Mouse (Mus musculus) liver, embryonic 13.5 days (tissue): ENCODE data around the gene Vps35l. TPM values are rescaled to one million over a fixed set of nuclear protein-coding genes. Genes with fewer than 3 reads are reported as not detected.

Source experiments
- ATAC-seq: fragments of 200-750 bp; cut with Nextera tagmentation; 2 replicates; pipeline ENCODE4 v1.8.0; 2017; ENCODE audit warnings: low read depth, mild to moderate bottlenecking, moderate number of reproducible peaks, moderate library complexity
- DNase-seq: peaks from one replicate; pipeline ENCODE4 v3.0.0; 2022
- H3K27ac ChIP-seq: fragments of 300-500 bp; sonication (generic); 2 replicates; pipeline ENCODE4 v1.5.1; 2015; ENCODE audit warnings: moderate library complexity, mild to moderate bottlenecking, inconsistent platforms
- H3K27me3 ChIP-seq: fragments of 300-500 bp; sonication (generic); 2 replicates; pipeline ENCODE4 v1.6.1; 2015; ENCODE audit warnings: mild to moderate bottlenecking, inconsistent platforms
- H3K36me3 ChIP-seq: fragments of 300-500 bp; sonication (generic); 2 replicates; pipeline ENCODE4 v1.6.1; 2015; ENCODE audit warnings: mild to moderate bottlenecking, inconsistent platforms
- H3K4me1 ChIP-seq: fragments of 300-500 bp; sonication (generic); replicated peaks from 2 replicates; pipeline ENCODE4 v1.6.1; 2015; ENCODE audit warnings: inconsistent platforms
- H3K4me2 ChIP-seq: fragments of 300-500 bp; sonication (generic); 2 replicates; pipeline ENCODE4 v1.6.1; 2015; ENCODE audit warnings: inconsistent platforms, mild to moderate bottlenecking, moderate library complexity
- H3K4me3 ChIP-seq: fragments of 300-500 bp; sonication (generic); replicated peaks from 2 replicates; pipeline ENCODE4 v1.5.1; 2015; ENCODE audit warnings: mild to moderate bottlenecking, inconsistent platforms
- H3K9ac ChIP-seq: fragments of 300-500 bp; sonication (generic); 2 replicates; pipeline ENCODE4 v1.6.1; 2015; ENCODE audit warnings: mild to moderate bottlenecking, inconsistent platforms
- H3K9me3 ChIP-seq: fragments of 300-500 bp; sonication (generic); replicated peaks from 2 replicates; pipeline ENCODE4 v1.6.1; 2016; ENCODE audit warnings: inconsistent platforms
- WGBS: fragments of 180-500 bp; shearing (Covaris S2); methylation state at CpG from one replicate; pipeline ENCODE4 v1.1.7; 2015; ENCODE audit not compliant: insufficient replicate concordance; 5-methylcytosine and 5-hydroxymethylcytosine counted together
- polyA plus RNA-seq: library from polyadenylated mRNA; unstranded; fragments of >200 nt; fragmentation: Nextera tagmentation; extraction: Ambion mirVana; gene quantifications from 2 replicates; pipeline ENCODE4 v1.2.1, GENCODE M21; 2015

Vps35l gene
- polyA plus RNA-seq, 1 experiment from 2014 or later, result 37.6 TPM

- 72% methylated on average over 9 of the region's 9 CpGs for WGBS
- ATAC-seq (no peak), DNase-seq (no peak)
- Histone ChIP-seq H3K4me2 (no peak overlapping the region), H3K27ac (no peak overlapping the region), H3K27me3 (no peaks in the 10 kb centered on the region), H3K4me3 (no peak overlapping the region), H3K9me3 (no peaks in the 10 kb centered on the region), H3K36me3 (peaks cover 72% of the 10 kb centered on the region), H3K4me1 (peaks cover 38% of the 10 kb centered on the region), H3K9ac (no peak overlapping the region)
These were observed 110.8 kb downstream of the Vps35l start for GRCm38 (mm10) chr7:118850676-118851290.

DNA sequence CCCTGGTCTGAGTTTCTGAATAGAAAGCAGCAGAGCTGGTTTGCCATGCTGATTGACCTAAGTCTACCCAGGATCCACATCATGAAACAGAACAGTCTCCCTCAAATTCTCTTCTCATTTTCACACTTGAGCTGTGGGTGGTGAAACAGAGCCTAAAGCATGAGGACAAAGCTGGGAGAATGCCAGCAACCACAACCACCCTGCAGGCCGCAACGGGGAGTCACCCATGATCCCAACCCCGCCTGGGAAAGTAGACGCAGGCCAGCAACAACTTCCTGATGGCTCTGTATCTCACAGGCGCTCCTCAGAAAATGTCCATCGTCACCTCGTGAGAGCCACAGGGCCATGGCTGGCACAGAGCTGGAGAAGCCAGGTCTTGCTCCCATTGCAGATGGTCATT, 111.5 kb downstream of the Vps35l start:
- Histone ChIP-seq H3K27ac (no peak overlapping the region), H3K9ac (no peak overlapping the region), H3K36me3 (peaks cover 64% of the 10 kb centered on the region), H3K9me3 (no peaks in the 10 kb centered on the region), H3K4me1 (peaks cover 45% of the 10 kb centered on the region), H3K4me3 (no peak overlapping the region), H3K27me3 (no peaks in the 10 kb centered on the region), H3K4me2 (no peak overlapping the region)
- DNase-seq (no peak), ATAC-seq (no peak)
- 85% methylated on average over 7 of the region's 7 CpGs for WGBS

- Histone ChIP-seq H3K27me3 (no peaks in the 10 kb centered on the region), H3K27ac (no peak overlapping the region), H3K9me3 (no peaks in the 10 kb centered on the region), H3K4me2 (no peak overlapping the region), H3K36me3 (peaks cover 54% of the 10 kb centered on the region), H3K9ac (no peak overlapping the region), H3K4me3 (no peak overlapping the region), H3K4me1 (peaks cover 45% of the 10 kb centered on the region)
- DNase-seq, result no peak
- ATAC-seq, result no peak
- WGBS, result 87% methylated on average over 4 of the region's 4 CpGs
These were observed 112.6 kb downstream of the Vps35l start for GRCm38 (mm10) chr7:118852611-118853010.

DNA sequence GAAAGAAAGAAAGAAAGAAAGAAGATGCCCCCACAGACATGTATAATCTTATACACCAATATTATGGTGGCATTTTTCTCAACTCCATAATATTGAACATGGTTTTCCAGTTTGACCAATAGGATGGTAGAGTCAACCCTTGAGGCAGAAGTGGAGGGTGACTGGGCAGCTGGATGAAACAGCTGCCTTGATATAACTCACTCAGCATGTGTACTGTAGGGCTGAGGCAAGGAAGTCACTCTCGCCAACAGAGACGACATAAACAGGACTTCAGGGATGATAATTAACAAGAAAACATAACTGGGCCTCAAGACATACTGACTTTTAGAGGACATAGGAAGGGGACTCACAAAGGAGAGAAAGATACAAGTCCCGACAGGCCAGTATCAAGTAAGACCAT, 114.6 kb downstream of the Vps35l start:
- H3K4me2 ChIP-seq, result peak overlapping the region; percentile 80
- WGBS, result 9% methylated on average over 3 of the region's 3 CpGs
- H3K4me1 ChIP-seq, result peaks cover 41% of the 10 kb centered on the region
- peak overlapping the region; percentile 81 for H3K9ac ChIP-seq
- peaks cover 34% of the 10 kb centered on the region for H3K36me3 ChIP-seq
- peak overlapping the region; percentile 81 for H3K4me3 ChIP-seq
- H3K9me3 ChIP-seq, result no peaks in the 10 kb centered on the region
- no peaks in the 10 kb centered on the region for H3K27me3 ChIP-seq
- no peak for ATAC-seq
- DNase-seq, result peak; percentile 3
- H3K27ac ChIP-seq, result peak overlapping the region; percentile 31; the same call in 1 of the 2 replicates

DNA sequence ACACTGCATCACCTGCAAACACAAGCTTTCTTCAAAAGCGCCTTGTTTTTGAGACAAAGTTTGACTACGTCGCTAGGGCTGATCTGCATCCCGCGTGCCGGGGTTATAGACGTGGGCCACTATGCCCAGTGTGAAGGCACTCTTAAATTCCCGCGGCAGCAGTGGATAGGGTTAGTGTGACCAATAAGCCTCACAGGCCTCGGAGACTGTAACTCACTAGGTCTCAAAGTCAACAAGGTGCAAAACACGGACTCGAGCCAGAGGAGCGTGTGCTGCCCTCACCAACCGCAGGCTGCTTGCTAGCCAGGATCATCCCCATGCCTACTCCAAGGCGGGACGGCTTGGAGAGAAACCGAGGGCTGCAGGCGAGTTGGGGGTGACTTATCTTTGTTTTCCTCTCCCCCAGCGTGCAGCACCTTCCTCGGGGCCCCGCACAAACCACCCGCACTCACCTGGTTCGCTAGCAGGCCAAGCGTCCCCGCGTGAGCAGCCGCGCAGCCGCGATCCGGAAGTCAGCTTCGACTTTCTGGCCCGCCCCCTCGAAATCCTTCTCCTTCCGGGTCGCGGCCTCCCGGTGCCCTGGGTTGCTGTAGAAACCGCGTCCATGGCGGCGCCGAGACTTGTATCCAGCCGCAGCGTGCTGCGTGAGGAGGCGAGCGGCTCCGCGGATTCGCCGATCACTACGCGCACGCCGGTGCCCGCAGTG, 115.3 kb downstream of the Vps35l start, which contains the start of gene Iqck:
TSS of gene Iqck (plus strand) at position 582 of the 706 bp plus-strand sequence.
- Histone ChIP-seq H3K4me3 (peak within 1 kb of the TSS; percentile 81), H3K4me2 (peak within 1 kb of the TSS; percentile 80), H3K27ac (peak within 1 kb of the TSS; percentile 31), H3K9me3 (no peaks in the 10 kb centered on the region), H3K4me1 (peaks cover 35% of the 10 kb centered on the region), H3K36me3 (peaks cover 27% of the 10 kb centered on the region), H3K9ac (peak within 1 kb of the TSS; percentile 81), H3K27me3 (no peaks in the 10 kb centered on the region)
- under 1% methylated on average over 57 of the region's 57 CpGs for WGBS
- peak; percentile 96 for ATAC-seq
- peak; percentile 83 for DNase-seq

DNA sequence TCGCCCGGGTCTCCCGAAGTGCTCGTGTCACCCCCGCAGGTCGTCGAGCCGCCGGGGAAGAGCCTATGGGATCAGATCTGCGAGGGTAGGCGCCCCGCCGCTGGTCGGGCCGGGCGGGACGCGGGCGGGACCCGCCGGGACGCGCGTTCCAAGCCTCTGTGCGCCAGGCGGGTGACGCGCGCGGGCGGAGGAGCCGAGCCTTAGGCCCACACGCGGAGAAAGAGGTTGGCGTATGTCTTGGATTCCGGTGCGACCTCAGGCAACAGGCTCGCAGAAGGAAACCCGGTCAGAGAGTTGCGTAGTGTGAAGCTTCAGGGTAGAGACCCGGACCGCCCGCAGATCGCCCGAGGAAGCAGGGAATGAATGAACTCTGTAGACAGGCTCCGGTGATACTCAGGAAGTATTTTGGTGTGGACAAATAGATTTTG, 115.9 kb downstream of the Vps35l start, which contains the start of gene Knop1:
TSS of gene Knop1 (minus strand) at position 378 of the 428 bp plus-strand sequence.
- peaks cover 21% of the 10 kb centered on the region for H3K36me3 ChIP-seq
- no peak for DNase-seq
- WGBS, result under 1% methylated on average over 46 of the region's 46 CpGs
- no peaks in the 10 kb centered on the region for H3K27me3 ChIP-seq
- peak within 1 kb of the TSS; percentile 31 for H3K27ac ChIP-seq
- H3K9me3 ChIP-seq, result no peaks in the 10 kb centered on the region
- H3K4me2 ChIP-seq, result peak within 1 kb of the TSS; percentile 80
- H3K4me1 ChIP-seq, result peaks cover 30% of the 10 kb centered on the region
- ATAC-seq, result peak; percentile 83
- H3K4me3 ChIP-seq, result peak within 1 kb of the TSS; percentile 81
- H3K9ac ChIP-seq, result peak within 1 kb of the TSS; percentile 81

DNA sequence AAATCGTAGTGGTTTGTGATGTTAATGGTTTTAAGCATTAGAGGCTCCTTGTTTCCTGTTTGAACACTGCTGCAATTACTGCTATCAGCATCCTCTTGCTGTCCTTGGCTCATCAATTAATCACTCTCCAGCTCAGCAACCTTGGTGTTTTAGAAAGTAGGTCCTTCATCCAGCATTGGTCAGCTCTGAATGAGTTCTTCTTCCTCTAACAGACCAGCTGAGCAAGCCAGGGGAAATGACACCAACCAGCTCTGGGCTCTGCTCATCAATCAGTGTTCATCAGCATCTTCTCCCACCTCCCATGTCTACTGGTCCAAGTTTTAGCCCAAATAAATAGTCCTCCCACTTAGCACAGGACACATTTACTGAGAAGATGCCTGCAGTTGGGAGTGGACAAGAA, 118.6 kb downstream of the Vps35l start:
- no peak overlapping the region for H3K27ac ChIP-seq
- 63% methylated on average over 1 of the region's 1 CpGs for WGBS
- ATAC-seq (no peak), DNase-seq (no peak)
- no peaks in the 10 kb centered on the region for H3K27me3 ChIP-seq
- H3K9me3 ChIP-seq, result no peaks in the 10 kb centered on the region
- no peak overlapping the region for H3K4me2 ChIP-seq
- no peak overlapping the region for H3K9ac ChIP-seq
- no peak overlapping the region for H3K4me3 ChIP-seq
- H3K4me1 ChIP-seq, result peaks cover 21% of the 10 kb centered on the region
- no peaks in the 10 kb centered on the region for H3K36me3 ChIP-seq

GRCm38 (mm10) chr7:118865362-118865761, 125.3 kb downstream of the Vps35l start:
- Histone ChIP-seq H3K4me3 (no peak overlapping the region), H3K27me3 (no peaks in the 10 kb centered on the region), H3K36me3 (no peaks in the 10 kb centered on the region), H3K9ac (no peak overlapping the region), H3K4me2 (no peak overlapping the region), H3K27ac (no peak overlapping the region), H3K9me3 (no peaks in the 10 kb centered on the region), H3K4me1 (no peaks in the 10 kb centered on the region)
- WGBS, result 51% methylated on average over 2 of the region's 2 CpGs
- ATAC-seq (no peak), DNase-seq (no peak)

GRCm38 (mm10) chr7:118879466-118880029, 139.5 kb downstream of the Vps35l start:
- DNase-seq (no peak), ATAC-seq (no peak)
- H3K27me3 ChIP-seq, result no peaks in the 10 kb centered on the region
- H3K9ac ChIP-seq, result no peak overlapping the region
- no peaks in the 10 kb centered on the region for H3K36me3 ChIP-seq
- H3K4me1 ChIP-seq, result no peaks in the 10 kb centered on the region
- no peak overlapping the region for H3K4me3 ChIP-seq
- H3K9me3 ChIP-seq, result no peaks in the 10 kb centered on the region
- H3K4me2 ChIP-seq, result no peak overlapping the region
- 62% methylated on average over 3 of the region's 3 CpGs for WGBS
- no peak overlapping the region for H3K27ac ChIP-seq

DNA sequence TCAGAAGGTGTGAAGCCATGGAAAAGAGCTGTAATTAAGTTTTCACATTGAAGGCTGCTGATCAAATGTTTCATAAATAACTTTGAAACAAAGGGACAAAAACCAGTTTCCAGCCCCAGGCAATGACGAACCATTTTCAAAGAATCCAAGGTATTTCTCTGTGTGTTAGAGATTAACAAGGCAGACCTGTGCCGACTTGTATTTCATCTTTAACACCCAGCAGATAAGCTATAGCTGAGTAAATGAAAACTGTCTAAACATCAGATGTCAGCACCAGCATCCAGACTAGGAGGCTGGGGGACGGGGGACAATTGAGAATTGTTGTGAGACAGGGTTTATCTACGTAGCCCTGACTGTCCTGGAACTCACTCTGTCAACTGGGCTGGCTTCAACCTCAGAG, 143.9 kb downstream of the Vps35l start:
- no peak overlapping the region for H3K27ac ChIP-seq
- no peak overlapping the region for H3K4me2 ChIP-seq
- ATAC-seq (no peak), DNase-seq (no peak)
- H3K4me3 ChIP-seq, result no peak overlapping the region
- 53% methylated on average over 4 of the region's 4 CpGs for WGBS
- H3K27me3 ChIP-seq, result no peaks in the 10 kb centered on the region
- no peaks in the 10 kb centered on the region for H3K4me1 ChIP-seq
- no peaks in the 10 kb centered on the region for H3K36me3 ChIP-seq
- H3K9ac ChIP-seq, result no peak overlapping the region
- H3K9me3 ChIP-seq, result no peaks in the 10 kb centered on the region

GRCm38 (mm10) chr7:118884969-118885368, 144.9 kb downstream of the Vps35l start:
- H3K4me3 ChIP-seq, result no peak overlapping the region
- no peak overlapping the region for H3K9ac ChIP-seq
- H3K9me3 ChIP-seq, result no peaks in the 10 kb centered on the region
- no peaks in the 10 kb centered on the region for H3K27me3 ChIP-seq
- WGBS, result 63% methylated on average over 4 of the region's 4 CpGs
- H3K27ac ChIP-seq, result no peak overlapping the region
- DNase-seq (no peak), ATAC-seq (no peak)
- no peaks in the 10 kb centered on the region for H3K4me1 ChIP-seq
- H3K4me2 ChIP-seq, result no peak overlapping the region
- no peaks in the 10 kb centered on the region for H3K36me3 ChIP-seq
